Mouse (Mus musculus) B cell, adult 2 months (primary cell): ENCODE measurements at regions not wholly inside any gene's neighbourhood (a gene's known extent, or its start where the extent isn't known, plus 50 kb on each side); places are given as distances from the start of the nearest gene placed in this dataset.

Experiments used
- DNase-seq, 2 experiments: peaks; one replicate each; pipeline ENCODE4 v3.0.0; 2022

GRCm38 (mm10) chr16:39285028-39285744 is 392.7 kb downstream of the Igsf11 start:
- no peak for DNase-seq

GRCm38 (mm10) chr16:39286797-39287565 is 394.5 kb downstream of the Igsf11 start:
- DNase-seq, result no peak

GRCm38 (mm10) chr16:39298856-39299255 is 406.4 kb downstream of the Igsf11 start:
- no peak for DNase-seq

- DNase-seq, result no peak
Observed at GRCm38 (mm10) chr16:39302902-39303361, 410.5 kb downstream of the Igsf11 start.

- no peak for DNase-seq
Observed at GRCm38 (mm10) chr16:39303371-39303770, 410.9 kb downstream of the Igsf11 start.

GRCm38 (mm10) chr16:39307951-39308350 is 415.5 kb downstream of the Igsf11 start:
- DNase-seq, result no peak

GRCm38 (mm10) chr16:39316752-39317594 is 424.5 kb downstream of the Igsf11 start:
- DNase-seq, result peak in 1 of 2 experiments; percentile 0

GRCm38 (mm10) chr16:39325627-39326026 is 433.2 kb downstream of the Igsf11 start:
- DNase-seq, result no peak

GRCm38 (mm10) chr16:39363657-39364056 is 471.2 kb downstream of the Igsf11 start:
- no peak for DNase-seq

- no peak for DNase-seq
Observed at GRCm38 (mm10) chr16:39368276-39368675, 475.8 kb downstream of the Igsf11 start.

GRCm38 (mm10) chr16:39374616-39375015 is 482.1 kb downstream of the Igsf11 start:
- no peak for DNase-seq

- no peak for DNase-seq
Observed at GRCm38 (mm10) chr16:39379959-39380358, 487.5 kb downstream of the Igsf11 start.

GRCm38 (mm10) chr16:39389943-39390342 is 497.5 kb downstream of the Igsf11 start:
- DNase-seq, result no peak

- no peak for DNase-seq
Observed at GRCm38 (mm10) chr16:39390626-39391025, 498.2 kb downstream of the Igsf11 start.

- no peak for DNase-seq
Observed at GRCm38 (mm10) chr16:39402101-39402749, 509.8 kb downstream of the Igsf11 start.

- DNase-seq, result no peak
Observed at GRCm38 (mm10) chr16:39431581-39431980, 539.1 kb downstream of the Igsf11 start.

GRCm38 (mm10) chr16:39445740-39446139 is 538.4 kb upstream of the Lsamp start:
- no peak for DNase-seq

GRCm38 (mm10) chr16:39453400-39454138 is 530.6 kb upstream of the Lsamp start:
- no peak for DNase-seq
